Comparison of ENCODE assay signal across 9 mouse cellular contexts in genomic region chr11:101626649-101626994, GRCm38 (mm10). TPM values are rescaled to one million over a fixed set of nuclear protein-coding genes. Genes with fewer than 3 reads are reported as not detected.
DNase-seq lines count a peak whose midpoint lies in the region; ATAC-seq and TF ChIP-seq lines count a peak whose summit lies in the region.
"Had no signal": no experiment of that assay in that cellular context is flagged by ENCODE, and none has a peak within 500 bp of the region (broad histone marks: within the 10 kb centered on the region; RNA-seq: fewer than 3 reads in every experiment).

No protein-coding gene starts in this region.

- H3K4me1 ChIP-seq in ES-E14 (ENCODE audit: control insufficient read depth in 2 of 2, insufficient read depth in 2 of 2, low read length in 2 of 2, poor library complexity in 1 of 2), result peaks cover 0 to 3% of the 10 kb centered on the region in 2 experiments; a peak in 2 of 4 replicates
- peaks cover 5% of the 10 kb centered on the region for H3K4me1 ChIP-seq in heart, embryonic 16.5 days (ENCODE audit: control insufficient read depth, insufficient read depth, low read length)

- in situ Hi-C loops in ES-E14 (cut with MboI; ENCODE audit: low sequenced_read_pairs in 2 of 2, unreplicated experiment in 2 of 2), result no loop called here

- no peaks in the 10 kb centered on the region for H3K27me3 ChIP-seq in heart, embryonic 16.5 days (ENCODE audit: control insufficient read depth, insufficient read depth, low read length)

- peak; percentile 96 for DNase-seq in heart, adult 11 months
- no peak for DNase-seq in heart, postnatal 14 days
- DNase-seq in ES-E14 (ENCODE audit: low read depth, low spot score), result no peak
- DNase-seq in cerebellum, postnatal 25 days, result no peak
- DNase-seq in cerebellum, adult 9-11 months, result no peak
- DNase-seq in urinary bladder, adult 18-20 months (ENCODE audit: low spot score in 2 of 2), result no peak

- H3K27ac ChIP-seq in ES-E14 (ENCODE audit: insufficient read depth, low read depth, low read length, poor library complexity, severe bottlenecking), result peak overlapping the region; percentile 81
- H3K27ac ChIP-seq in heart, embryonic 16.5 days (ENCODE audit: low read length), result peak overlapping the region; percentile 99

- 2% methylated on average over 8 of the region's 8 CpGs for WGBS in heart, embryonic 16.5 days

- peak; percentile 21 for ATAC-seq in heart, embryonic 16.5 days (replicated peaks; ENCODE audit: extremely low read depth, insufficient read depth, low FRiP score)
- peak; percentile 13 for ATAC-seq in megakaryocyte, adult 5-6 weeks (ENCODE audit: poor library complexity, severe bottlenecking)

- H3K4me3 ChIP-seq in ES-E14 (ENCODE audit: insufficient read depth in 1 of 2, low read depth in 1 of 2, low read length in 2 of 2, poor library complexity in 1 of 2, severe bottlenecking in 1 of 2), result peak overlapping the region; percentile 4 to 34
- peak overlapping the region; percentile 71 for H3K4me3 ChIP-seq in heart, embryonic 16.5 days (ENCODE audit: low read length)

- peaks cover 7% of the 10 kb centered on the region; the same call in 1 of the 2 replicates for H3K9me3 ChIP-seq in ES-E14 (ENCODE audit: control insufficient read depth, insufficient read depth, low read depth, low read length)
- no peaks in the 10 kb centered on the region for H3K9me3 ChIP-seq in heart, embryonic 16.5 days (replicated peaks; ENCODE audit: control insufficient read depth, low read length)

- H3K4me2 ChIP-seq in heart, embryonic 16.5 days (ENCODE audit: low read depth, low read length), result peak overlapping the region; percentile 85

- H3K9ac ChIP-seq in ES-E14 (ENCODE audit: insufficient read depth, low read depth, low read length, poor library complexity, severe bottlenecking), result peak overlapping the region; percentile 74
- H3K9ac ChIP-seq in heart, embryonic 16.5 days (ENCODE audit: low read length), result peak overlapping the region; percentile 75

- intact Hi-C loops in heart, postnatal 14 days (cut with DNase I), result no loop called here

- peaks cover 17% of the 10 kb centered on the region for H3K36me3 ChIP-seq in ES-E14 (ENCODE audit: control insufficient read depth, insufficient read depth, low read length, poor library complexity, severe bottlenecking)
- H3K36me3 ChIP-seq in heart, embryonic 16.5 days (ENCODE audit: control insufficient read depth, insufficient read depth), result peaks cover 3% of the 10 kb centered on the region; the same call in 1 of the 2 replicates

TF ChIP-seq in ES-E14, 5 proteins besides CTCF, POLR2A, EP300 and RAD21:
- TF ChIP-seq ZNF384 (IDR thresholded peaks at IDR 0.05; ENCODE audit: low read depth, low read length), result no peak
- TF ChIP-seq ZC3H11A (IDR thresholded peaks at IDR 0.05; ENCODE audit: borderline replicate concordance, low read depth, low read length), result no peak
- no peak for TF ChIP-seq HCFC1 (IDR thresholded peaks at IDR 0.05; ENCODE audit: borderline replicate concordance, insufficient read depth, low read length)
- TF ChIP-seq MAFK (IDR thresholded peaks at IDR 0.05; ENCODE audit: insufficient read depth, low read depth, low read length), result no peak
- no peak for TF ChIP-seq CHD2 (IDR thresholded peaks at IDR 0.05; ENCODE audit: low read depth, low read length)

RNA-seq across cellular contexts. Expression of gene Rdm1, which starts 0.4 kb away (rescaled TPM):
- 10 to 100 TPM; 32.1 to 35.6 TPM for total RNA-seq in heart, postnatal 14 days (2021)
- total RNA-seq in ES-E14 (2012; rRNA removed), result 81.1 and 99.0 TPM in 2 replicates
- polyA plus RNA-seq in heart, embryonic 16.5 days (2015; fragmentation: Nextera tagmentation; extraction: Ambion mirVana), result 48.5 and 53.1 TPM in 2 replicates
- 22.6 and 28.8 TPM in 2 replicates for total RNA-seq in megakaryocyte, adult 5-6 weeks (2015)
- 18.1 and 23.1 TPM in 2 replicates for total RNA-seq in megakaryocyte, adult 5-6 weeks (2017)

RNA-seq across cellular contexts. Expression of gene Gm11634, which starts 27.6 kb away (rescaled TPM):
- not detected for total RNA-seq in heart, postnatal 14 days (2021)
- not detected in 2 replicates for total RNA-seq in ES-E14 (2012; rRNA removed)
- polyA plus RNA-seq in heart, embryonic 16.5 days (2015; fragmentation: Nextera tagmentation; extraction: Ambion mirVana), result not detected in 2 replicates
- total RNA-seq in megakaryocyte, adult 5-6 weeks (2015), result not detected in 2 replicates
- total RNA-seq in megakaryocyte, adult 5-6 weeks (2017), result not detected in 2 replicates
- total RNA-seq: gastrocnemius, adult 8-10 months had no signal

RNA-seq across cellular contexts. Expression of gene Arl4d, which starts 38.7 kb away (rescaled TPM):
- total RNA-seq in heart, postnatal 14 days (2021), result 10 to 100 TPM; 28.6 to 29.6 TPM
- 11.2 and 13.8 TPM in 2 replicates for total RNA-seq in ES-E14 (2012; rRNA removed)
- polyA plus RNA-seq in heart, embryonic 16.5 days (2015; fragmentation: Nextera tagmentation; extraction: Ambion mirVana), result 6.4 and 7.8 TPM in 2 replicates
- total RNA-seq in megakaryocyte, adult 5-6 weeks (2015), result 1.7 and 2.3 TPM in 2 replicates
- total RNA-seq in megakaryocyte, adult 5-6 weeks (2017), result 1.0 and 2.1 TPM in 2 replicates

RNA-seq across cellular contexts. Expression of gene Tmem106a, which starts 44.6 kb away (rescaled TPM):
- 1 to 10 TPM; 3.0 to 3.2 TPM for total RNA-seq in heart, postnatal 14 days (2021)
- 5.8 and 7.0 TPM in 2 replicates for total RNA-seq in ES-E14 (2012; rRNA removed)
- 3.5 and 4.3 TPM in 2 replicates for polyA plus RNA-seq in heart, embryonic 16.5 days (2015; fragmentation: Nextera tagmentation; extraction: Ambion mirVana)
- 35.3 and 35.7 TPM in 2 replicates for total RNA-seq in megakaryocyte, adult 5-6 weeks (2015)
- 20.5 and 24.1 TPM in 2 replicates for total RNA-seq in megakaryocyte, adult 5-6 weeks (2017)
